Mouse (Mus musculus) liver, embryonic 14 days (tissue): Measurements from ENCODE around the gene Hist1h4d. TPM values are rescaled to one million over a fixed set of nuclear protein-coding genes. Genes with fewer than 3 reads are reported as not detected.

Source experiments
- polyA plus RNA-seq: library from polyadenylated mRNA; depleted of rRNA; stranded (reverse); fragments of >200 nt; gene quantifications from 2 replicates; pipeline ENCODE4 v1.2.3, GENCODE M21; 2012; rRNA removed

The Hist1h4d gene
- polyA plus RNA-seq, 1 experiment = 8.2 TPM

Other genes starting within 250 kb of the Hist1h4d start
- 6.0 and 6.7 TPM in 2 replicates for gene Zfp322a, start 212.4 kb upstream of the Hist1h4d start, polyA plus RNA-seq
- 3.8 and 4.4 TPM in 2 replicates for gene Abt1, start 157.7 kb upstream of the Hist1h4d start, polyA plus RNA-seq
- 1.8 and 2.0 TPM in 2 replicates for gene Btn1a1, start 115.7 kb upstream of the Hist1h4d start, polyA plus RNA-seq
- gene Btn2a2, start 92.7 kb upstream of the Hist1h4d start, polyA plus RNA-seq = not detected in 2 replicates
- 20.0 and 22.7 TPM in 2 replicates for gene Hist1h4h, start 50.5 kb upstream of the Hist1h4d start, polyA plus RNA-seq
- gene Hist1h2af, start 47.7 kb upstream of the Hist1h4d start, polyA plus RNA-seq = 254 and 365 TPM in 2 replicates
- 40.7 and 47.0 TPM in 2 replicates for gene Hist1h3g, start 46.2 kb upstream of the Hist1h4d start, polyA plus RNA-seq
- gene Hist1h2bh, start 38.2 kb upstream of the Hist1h4d start, polyA plus RNA-seq = 6.3 and 6.5 TPM in 2 replicates
- gene Hist1h3f, start 37.5 kb upstream of the Hist1h4d start, polyA plus RNA-seq = 4.4 and 4.5 TPM in 2 replicates
- 19.0 and 21.1 TPM in 2 replicates for gene Hist1h4f, start 29.9 kb upstream of the Hist1h4d start, polyA plus RNA-seq
- 0.66 and 0.96 TPM in 2 replicates for gene Hist1h1d, start 28.3 kb upstream of the Hist1h4d start, polyA plus RNA-seq
- gene Hist1h3e, start 19.2 kb upstream of the Hist1h4d start, polyA plus RNA-seq = 24.2 and 24.8 TPM in 2 replicates
- 11.7 and 13.2 TPM in 2 replicates for gene Hist1h2ae, start 10.4 kb upstream of the Hist1h4d start, polyA plus RNA-seq
- gene Hist1h2bg, start 10.2 kb upstream of the Hist1h4d start, polyA plus RNA-seq = 35.1 and 41.0 TPM in 2 replicates
- 12.1 and 12.6 TPM in 2 replicates for gene Hist1h2bf, start 7.4 kb upstream of the Hist1h4d start, polyA plus RNA-seq
- gene Hist1h2ad, start 7.2 kb upstream of the Hist1h4d start, polyA plus RNA-seq = 8.7 and 8.8 TPM in 2 replicates
- gene Hist1h3d, start 5.8 kb upstream of the Hist1h4d start, polyA plus RNA-seq = 19.8 and 22.5 TPM in 2 replicates
- gene Hist1h2be, start 39.5 kb downstream of the Hist1h4d start, polyA plus RNA-seq = 2.9 and 3.1 TPM in 2 replicates
- gene Hist1h1e, start 41.0 kb downstream of the Hist1h4d start, polyA plus RNA-seq = 7.8 and 10.5 TPM in 2 replicates
- 1.2 and 1.3 TPM in 2 replicates for gene Hist1h2ac, start 102.3 kb downstream of the Hist1h4d start, polyA plus RNA-seq
- gene Hist1h2bc, start 102.6 kb downstream of the Hist1h4d start, polyA plus RNA-seq = 75.9 and 78.5 TPM in 2 replicates
- 0.13 TPM in 1 of 2 replicates, not detected in the other for gene Hist1h1t, start 114.2 kb downstream of the Hist1h4d start, polyA plus RNA-seq
- 5.9 TPM in 2 replicates for gene Hist1h4c, start 116.9 kb downstream of the Hist1h4d start, polyA plus RNA-seq
- 2.5 and 4.1 TPM in 2 replicates for gene Hfe, start 129.3 kb downstream of the Hist1h4d start, polyA plus RNA-seq
- 41.5 and 49.3 TPM in 2 replicates for gene Hist1h1c, start 157.2 kb downstream of the Hist1h4d start, polyA plus RNA-seq
- gene Hist1h3c, start 164.0 kb downstream of the Hist1h4d start, polyA plus RNA-seq = 38.4 and 43.0 TPM in 2 replicates
- 15.4 and 18.8 TPM in 2 replicates for gene Hist1h2bb, start 165.1 kb downstream of the Hist1h4d start, polyA plus RNA-seq
- gene Hist1h2ab, start 169.5 kb downstream of the Hist1h4d start, polyA plus RNA-seq = 38.0 and 42.8 TPM in 2 replicates
- 36.3 and 37.0 TPM in 2 replicates for gene Hist1h3b, start 170.7 kb downstream of the Hist1h4d start, polyA plus RNA-seq
- gene Hist1h4b, start 175.4 kb downstream of the Hist1h4d start, polyA plus RNA-seq = 20.1 and 25.1 TPM in 2 replicates
- gene Hist1h4a, start 179.6 kb downstream of the Hist1h4d start, polyA plus RNA-seq = 10.7 and 12.1 TPM in 2 replicates
- 32.0 and 44.7 TPM in 2 replicates for gene Hist1h3a, start 180.8 kb downstream of the Hist1h4d start, polyA plus RNA-seq
- gene Hist1h1a, start 182.1 kb downstream of the Hist1h4d start, polyA plus RNA-seq = 13.8 and 15.6 TPM in 2 replicates
- gene Trim38, start 188.3 kb downstream of the Hist1h4d start, polyA plus RNA-seq = 0.01 and 0.02 TPM in 2 replicates
- gene Slc17a2, start 225.4 kb downstream of the Hist1h4d start, polyA plus RNA-seq = 0.92 and 1.1 TPM in 2 replicates